Mouse (Mus musculus): ENCODE data around the gene Rnf44.

The Rnf44 gene

GRCm38 (mm10) chr13:54686139-54687053, 7.3 kb downstream of the Rnf44 start:
- DNase-seq (ENCODE audit: low spot score in 2 of 2), result no peak

GRCm38 (mm10) chr13:54685174-54685573, 8.5 kb downstream of the Rnf44 start:
- peak; percentile 28 to 41 for DNase-seq (ENCODE audit: low spot score in 2 of 2)

- no peak for DNase-seq (ENCODE audit: low spot score in 2 of 2)
Observed at GRCm38 (mm10) chr13:54684140-54684896, 9.4 kb downstream of the Rnf44 start.

GRCm38 (mm10) chr13:54683301-54683700, 10.4 kb downstream of the Rnf44 start:
- no peak for DNase-seq (ENCODE audit: low spot score in 2 of 2)

GRCm38 (mm10) chr13:54681291-54681690, 12.4 kb downstream of the Rnf44 start:
- no peak for DNase-seq (ENCODE audit: low spot score in 2 of 2)

- no peak for DNase-seq (ENCODE audit: low spot score in 2 of 2)
Observed at GRCm38 (mm10) chr13:54680184-54680853, 13.4 kb downstream of the Rnf44 start.

- no peak for DNase-seq (ENCODE audit: low spot score in 2 of 2)
Observed at GRCm38 (mm10) chr13:54678263-54678662, 15.4 kb downstream of the Rnf44 start.

GRCm38 (mm10) chr13:54675895-54676590, 17.7 kb downstream of the Rnf44 start:
- no peak for DNase-seq (ENCODE audit: low spot score in 2 of 2)

- no peak for DNase-seq (ENCODE audit: low spot score in 2 of 2)
Observed at GRCm38 (mm10) chr13:54670491-54670890, 23.2 kb downstream of the Rnf44 start.

GRCm38 (mm10) chr13:54665062-54665461, 28.6 kb downstream of the Rnf44 start:
- DNase-seq (ENCODE audit: low spot score in 2 of 2), result no peak

GRCm38 (mm10) chr13:54664509-54664908, 29.2 kb downstream of the Rnf44 start:
- DNase-seq (ENCODE audit: low spot score in 2 of 2), result no peak

GRCm38 (mm10) chr13:54663999-54664398, 29.7 kb downstream of the Rnf44 start:
- no peak for DNase-seq (ENCODE audit: low spot score in 2 of 2)

- no peak for DNase-seq (ENCODE audit: low spot score in 2 of 2)
Observed at GRCm38 (mm10) chr13:54661358-54661757, 32.3 kb downstream of the Rnf44 start.

GRCm38 (mm10) chr13:54660877-54661276, 32.8 kb downstream of the Rnf44 start:
- DNase-seq (ENCODE audit: low spot score in 2 of 2), result no peak

- no peak for DNase-seq (ENCODE audit: low spot score in 2 of 2)
Observed at GRCm38 (mm10) chr13:54650461-54650860, 43.2 kb downstream of the Rnf44 start.

- no peak for DNase-seq (ENCODE audit: low spot score in 2 of 2)
Observed at GRCm38 (mm10) chr13:54635011-54635410, 58.7 kb downstream of the Rnf44 start.

- no peak for DNase-seq (ENCODE audit: low spot score in 2 of 2)
Observed at GRCm38 (mm10) chr13:54632731-54633277, 60.9 kb downstream of the Rnf44 start.
